Mouse (Mus musculus) liver, embryonic 14.5 days (tissue): ENCODE data around the gene Klf5. TPM values are rescaled to one million over a fixed set of nuclear protein-coding genes. Genes with fewer than 3 reads are reported as not detected.

Experiments
- ATAC-seq: fragments of 200-750 bp; cut with Nextera tagmentation; 2 replicates; pipeline ENCODE4 v1.8.0; 2017; ENCODE audit warnings: moderate number of reproducible peaks, mild to moderate bottlenecking, moderate library complexity; ENCODE audit not compliant: insufficient read depth
- DNase-seq, 3 experiments: peaks; one replicate each; pipeline ENCODE4 v3.0.0-alpha.2; 2012 to 2013; ENCODE audit warnings: low read depth in 3 of 3, low spot score in 3 of 3
- H3K27ac ChIP-seq: fragments of 300-500 bp; sonication (generic); 2 replicates; pipeline ENCODE4 v1.5.1; 2014; ENCODE audit warnings: moderate library complexity, mild to moderate bottlenecking, control low read depth, inconsistent platforms
- H3K27me3 ChIP-seq: fragments of 300-500 bp; sonication (generic); 2 replicates; pipeline ENCODE4 v1.6.1; 2014; ENCODE audit warnings: mild to moderate bottlenecking, low read length, moderate library complexity; ENCODE audit not compliant: control insufficient read depth, insufficient read depth
- H3K36me3 ChIP-seq: fragments of 300-500 bp; sonication (generic); replicated peaks from 2 replicates; pipeline ENCODE4 v1.6.1; 2014; ENCODE audit warnings: low read depth; ENCODE audit not compliant: control insufficient read depth, insufficient read depth
- H3K4me1 ChIP-seq, 2 experiments: fragments of 200-500 bp in 1 of 2; fragments of 300-500 bp in 1 of 2; sonication (generic) in 1 of 2; replicated peaks; 2 replicates each; pipeline ENCODE4 v1.6.1; 2012 to 2014; ENCODE audit warnings: antibody characterized with exemption in 1 of 2, inconsistent platforms in 1 of 2, low read length in 1 of 2; ENCODE audit not compliant: control insufficient read depth in 2 of 2, insufficient read depth in 2 of 2
- H3K4me2 ChIP-seq: fragments of 300-500 bp; sonication (generic); 2 replicates; pipeline ENCODE4 v1.6.1; 2014; ENCODE audit warnings: low read depth, mild to moderate bottlenecking, control low read depth, moderate library complexity
- H3K4me3 ChIP-seq, 2 experiments: fragments of 200-500 bp in 1 of 2; fragments of 300-500 bp in 1 of 2; sonication (generic) in 1 of 2; 2 replicates each; pipeline ENCODE4 v1.5.1; 2012 to 2014; ENCODE audit warnings: low read depth in 2 of 2, low read length in 2 of 2, mild to moderate bottlenecking in 2 of 2, control low read depth in 1 of 2, inconsistent platforms in 1 of 2, moderate library complexity in 1 of 2; ENCODE audit not compliant: insufficient read depth in 1 of 2
- H3K9ac ChIP-seq: fragments of 300-500 bp; sonication (generic); replicated peaks from 2 replicates; pipeline ENCODE4 v1.6.1; 2014; ENCODE audit warnings: mild to moderate bottlenecking, control low read depth, moderate library complexity
- H3K9me3 ChIP-seq: fragments of 300-500 bp; sonication (generic); 2 replicates; pipeline ENCODE4 v1.6.1; 2016; ENCODE audit warnings: low read length, mixed read lengths; ENCODE audit not compliant: control insufficient read depth
- CTCF ChIP-seq: IDR thresholded peaks from 2 replicates; pipeline ENCODE4 v1.5.1; 2016; ENCODE audit warnings: antibody characterized with exemption, low read depth, control low read depth
- EP300 ChIP-seq: IDR thresholded peaks from 2 replicates; pipeline ENCODE4 v1.6.1; 2016; ENCODE audit warnings: antibody characterized with exemption, low read depth
- WGBS: fragments of 180-500 bp; shearing (Covaris S2); extraction: QIAGEN DNeasy Blood & Tissue Kit; methylation state at CpG from one replicate; pipeline ENCODE4 v1.1.7; 2014; ENCODE audit not compliant: insufficient replicate concordance; 5-methylcytosine and 5-hydroxymethylcytosine counted together
- polyA plus RNA-seq, 2 experiments: library from polyadenylated mRNA; depleted of rRNA in 1 of 2; stranded (reverse) in 1 of 2; unstranded in 1 of 2; fragments of >200 nt; fragmentation: Nextera tagmentation in 1 of 2; extraction: Ambion mirVana in 1 of 2; gene quantifications; 2 replicates each; pipeline versions ENCODE4 v1.2.1 to v1.2.3; 2012 to 2014

The Klf5 gene
- polyA plus RNA-seq, 2 experiments, result 0.60 to 1.3 TPM

- Histone ChIP-seq H3K4me1 (no peaks in the 10 kb centered on the region), H3K4me3 (no peak overlapping the region), H3K27ac (no peak overlapping the region), H3K9ac (no peak overlapping the region), H3K4me2 (no peak overlapping the region), H3K27me3 (no peaks in the 10 kb centered on the region), H3K9me3 (no peaks in the 10 kb centered on the region), H3K36me3 (no peaks in the 10 kb centered on the region)
- 60% methylated on average over 8 of the region's 8 CpGs for WGBS
- no peak for DNase-seq
- no peak for ATAC-seq
- TF ChIP-seq EP300, result no peak
- TF ChIP-seq CTCF, result no peak
These were observed 40.5 kb downstream of the Klf5 start for GRCm38 (mm10) chr14:99339021-99339420.

- H3K4me2 ChIP-seq, result no peak overlapping the region
- H3K27me3 ChIP-seq, result no peaks in the 10 kb centered on the region
- no peak overlapping the region for H3K27ac ChIP-seq
- no peak for ATAC-seq
- H3K36me3 ChIP-seq, result no peaks in the 10 kb centered on the region
- no peak overlapping the region for H3K9ac ChIP-seq
- no peaks in the 10 kb centered on the region for H3K4me1 ChIP-seq
- TF ChIP-seq EP300 (no peak), CTCF (no peak)
- H3K4me3 ChIP-seq, result no peak overlapping the region
- no peak for DNase-seq
- H3K9me3 ChIP-seq, result no peaks in the 10 kb centered on the region
- 20% methylated on average over 9 of the region's 9 CpGs for WGBS
These were observed 41.4 kb downstream of the Klf5 start for GRCm38 (mm10) chr14:99339681-99340522.

- TF ChIP-seq EP300, result no peak
- no peak for TF ChIP-seq CTCF
- ATAC-seq, result no peak
These were observed 42.2 kb downstream of the Klf5 start for GRCm38 (mm10) chr14:99340703-99341102.

GRCm38 (mm10) chr14:99348175-99348764 lies 49.8 kb downstream of the Klf5 start:
- H3K4me2 ChIP-seq, result no peak overlapping the region
- H3K9me3 ChIP-seq, result no peaks in the 10 kb centered on the region
- no peak for DNase-seq
- H3K4me3 ChIP-seq, result no peak overlapping the region
- WGBS, result 66% methylated on average over 13 of the region's 13 CpGs
- H3K27me3 ChIP-seq, result no peaks in the 10 kb centered on the region
- H3K9ac ChIP-seq, result no peak overlapping the region
- no peak for ATAC-seq
- no peaks in the 10 kb centered on the region for H3K4me1 ChIP-seq
- TF ChIP-seq EP300 (no peak), CTCF (no peak)
- no peak overlapping the region for H3K27ac ChIP-seq
- H3K36me3 ChIP-seq, result no peaks in the 10 kb centered on the region

More at GRCm38 (mm10) chr14:99340703-99341102, 42.2 kb downstream of the Klf5 start:
- Histone ChIP-seq H3K4me2 (no peak overlapping the region), H3K36me3 (no peaks in the 10 kb centered on the region), H3K4me3 (no peak overlapping the region), H3K9me3 (no peaks in the 10 kb centered on the region), H3K9ac (no peak overlapping the region), H3K27ac (no peak overlapping the region), H3K4me1 (no peaks in the 10 kb centered on the region), H3K27me3 (no peaks in the 10 kb centered on the region)
- 68% methylated on average over 1 of the region's 1 CpGs for WGBS
- no peak for DNase-seq

- no peaks in the 10 kb centered on the region for H3K36me3 ChIP-seq
- WGBS, result 70% methylated on average over 6 of the region's 6 CpGs
- no peak overlapping the region for H3K4me2 ChIP-seq
- no peak overlapping the region for H3K27ac ChIP-seq
- H3K27me3 ChIP-seq, result no peaks in the 10 kb centered on the region
- H3K9me3 ChIP-seq, result no peaks in the 10 kb centered on the region
- no peak overlapping the region for H3K9ac ChIP-seq
- no peaks in the 10 kb centered on the region for H3K4me1 ChIP-seq
- DNase-seq, result no peak
- TF ChIP-seq EP300 (no peak), CTCF (no peak)
- H3K4me3 ChIP-seq, result no peak overlapping the region
- ATAC-seq, result no peak
These were observed 51.1 kb downstream of the Klf5 start for GRCm38 (mm10) chr14:99349606-99350005.
